Comparison of ENCODE assay signal across 11 mouse cellular contexts in genomic region chrX:13214275-13214674, GRCm38 (mm10).
DNase-seq lines count a peak whose midpoint lies in the region; ATAC-seq and TF ChIP-seq lines count a peak whose summit lies in the region.
"Had no signal": no experiment of that assay in that cellular context is flagged by ENCODE, and none has a peak within 500 bp of the region (broad histone marks: within the 10 kb centered on the region; RNA-seq: fewer than 3 reads in every experiment).

No protein-coding gene starts in this region.

- TF ChIP-seq POLR2A in lung, adult 2 months (IDR thresholded peaks at IDR 0.05; ENCODE audit: borderline replicate concordance, extremely low read depth, low read depth, low read length) = no peak

- intact Hi-C loops in gastrocnemius, adult 2 months (cut with DNase I) = no loop called here

- H3K4me3 ChIP-seq in gastrocnemius, adult 2 months = no peak overlapping the region
- no peak overlapping the region for H3K4me3 ChIP-seq in lung, adult 2 months (replicated peaks; ENCODE audit: extremely low read depth, low read depth, low read length)
- H3K4me3 ChIP-seq: embryonic facial prominence, embryonic 15.5 days; kidney, embryonic 15.5 days; limb, embryonic 13.5 days had no signal

- no peak overlapping the region for H3K27ac ChIP-seq in gastrocnemius, adult 2 months
- H3K27ac ChIP-seq: embryonic facial prominence, embryonic 15.5 days; kidney, embryonic 15.5 days; limb, embryonic 13.5 days had no signal

- peak; percentile 62 for ATAC-seq in granulocyte monocyte progenitor cell, adult 5-6 weeks (replicated peaks; ENCODE audit: poor library complexity, severe bottlenecking)
- no peak for ATAC-seq in erythroid progenitor cell, adult 5-6 weeks (replicated peaks; ENCODE audit: low FRiP score, poor library complexity, severe bottlenecking)

- WGBS in lung, adult 2 months = 44% methylated on average over 1 of the region's 1 CpGs

- peak; percentile 44 for TF ChIP-seq CTCF in gastrocnemius, adult 2 months (IDR thresholded peaks at IDR 0.05)
- no peak for TF ChIP-seq CTCF in lung, adult 2 months (IDR thresholded peaks at IDR 0.05; ENCODE audit: insufficient read depth, low read length)

- no peak for DNase-seq in gastrocnemius, adult 2 months
- no peak for DNase-seq in gastrocnemius, postnatal 10 days
- DNase-seq in lung, postnatal 10 days = peak; percentile 11
- DNase-seq in lung, adult 2 months = no peak
- DNase-seq in thymus, postnatal 14 days = peak; percentile 57
- no peak for DNase-seq in layer of hippocampus, adult 9-11 months

- no peaks in the 10 kb centered on the region for H3K4me1 ChIP-seq in lung, adult 2 months (ENCODE audit: control insufficient read depth, insufficient read depth, low read length)
- H3K4me1 ChIP-seq: embryonic facial prominence, embryonic 15.5 days; kidney, embryonic 15.5 days; limb, embryonic 13.5 days had no signal

Comparison
In these comparisons a context has a peak if more than half of its experiments do, and no peak if none do; other contexts are left out.
1. DNase-seq: peak in lung, postnatal 10 days (single experiment) and thymus, postnatal 14 days (single experiment); none in gastrocnemius, adult 2 months (single experiment), gastrocnemius, postnatal 10 days (single experiment), lung, adult 2 months (single experiment) and layer of hippocampus, adult 9-11 months (single experiment).